Mouse (Mus musculus) left cerebral cortex, postnatal 25 days (tissue): Measurements from ENCODE around the gene Ndufaf2. TPM values are rescaled to one million over a fixed set of nuclear protein-coding genes. Genes with fewer than 3 reads are reported as not detected.

Experiments
- DNase-seq, 2 experiments: peaks; one replicate each; pipeline ENCODE4 v3.0.0; 2022; ENCODE audit warnings: low spot score in 2 of 2, mixed read lengths in 1 of 2
- intact Hi-C: fragments of 180-260 bp; cut with DNase I; formaldehyde crosslinking; loops from one replicate; pipeline ENCODE4 v1.15.1; 2025
- total RNA-seq, 2 experiments: library from RNA; stranded (reverse); gene quantifications; 2 replicates each; pipeline ENCODE4 v1.2.3; 2021

Gene Ndufaf2
- total RNA-seq, 2 experiments from 2014 or later, result 21.8 to 22.2 TPM

DNA sequence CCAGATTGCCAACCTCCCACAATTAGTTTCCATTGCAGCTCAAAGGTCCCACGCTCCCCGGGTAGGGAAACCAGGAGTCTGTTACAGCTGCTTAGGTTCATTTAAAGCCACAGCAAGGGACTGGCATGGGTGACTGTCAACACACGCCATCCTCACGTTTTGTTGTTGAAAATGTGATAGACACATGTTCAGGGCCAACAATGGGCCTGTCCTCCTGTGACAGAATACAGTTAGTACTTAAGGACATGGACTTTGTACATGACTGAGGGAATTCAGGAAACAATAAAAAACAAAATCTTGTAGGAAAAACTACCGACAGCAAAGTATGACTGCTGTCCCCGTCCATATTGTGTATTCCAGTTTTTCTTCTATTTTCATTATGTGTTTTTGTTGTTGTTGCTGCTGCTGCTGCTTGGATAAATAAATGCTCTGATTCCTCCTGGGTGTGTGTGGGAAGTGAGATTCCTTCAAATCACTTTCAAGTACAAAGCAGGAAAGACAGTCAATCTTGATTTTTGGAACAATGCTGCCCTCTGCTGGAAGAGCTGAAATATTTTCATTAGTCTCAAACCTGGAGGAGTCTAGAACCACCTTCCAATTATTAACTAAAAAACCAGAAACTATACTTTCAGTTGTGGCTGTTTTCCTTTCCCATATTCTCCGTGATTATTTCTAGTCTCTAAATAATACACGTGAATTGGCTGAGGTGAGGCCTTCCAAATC lies 5.6 kb downstream of the Ndufaf2 start:
- intact Hi-C loops, result loop anchor here (1.0 to 10.0 kb wide), 6 partner anchors 108 to 971 kb away; partner anchors contain the start of gene Smim15
- peak; percentile 47 to 63 for DNase-seq

DNA sequence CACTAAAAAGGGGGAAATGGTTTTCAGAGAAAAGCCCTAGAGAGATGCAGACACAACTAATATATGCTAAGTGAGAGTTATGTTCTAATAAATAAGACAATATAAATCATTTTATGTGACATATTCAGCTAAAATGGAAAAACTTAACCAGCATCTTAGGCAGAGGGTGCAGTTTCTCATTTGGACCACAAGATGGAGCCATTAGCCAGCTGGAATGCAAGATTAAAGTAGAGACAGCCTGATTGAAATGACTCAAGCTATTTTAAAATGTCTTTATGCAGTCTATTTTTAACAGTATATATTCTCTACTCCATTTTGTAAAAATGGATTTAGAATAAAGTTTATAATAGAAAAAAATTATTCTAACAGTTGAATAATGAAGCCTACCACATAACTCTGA lies 6.6 kb downstream of the Ndufaf2 start:
- no peak for DNase-seq
- intact Hi-C loops, result loop anchor here (1.0 to 10.0 kb wide), 6 partner anchors 107 to 969 kb away; partner anchors contain the start of gene Smim15

DNA sequence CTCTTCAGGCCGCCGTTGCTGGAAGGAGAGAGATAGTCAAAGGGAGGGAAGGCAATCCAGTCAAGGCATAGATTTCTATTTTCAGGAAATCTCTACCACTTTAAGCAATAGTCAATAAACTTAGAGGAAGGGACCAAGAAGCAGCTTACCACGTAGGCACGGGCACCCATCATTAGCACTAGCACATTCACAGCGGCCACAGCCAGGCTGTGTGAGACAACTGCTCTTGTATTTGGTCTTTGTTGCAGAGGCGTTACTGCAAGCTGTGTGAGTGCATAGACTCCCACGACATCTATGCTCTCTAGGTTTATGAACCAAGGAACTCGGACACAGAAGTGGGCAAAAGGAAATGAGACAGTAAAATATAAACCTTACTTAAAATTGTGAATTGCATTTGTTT lies 14.3 kb downstream of the Ndufaf2 start:
- no peak for DNase-seq
- intact Hi-C loops, result no loop called here

DNA sequence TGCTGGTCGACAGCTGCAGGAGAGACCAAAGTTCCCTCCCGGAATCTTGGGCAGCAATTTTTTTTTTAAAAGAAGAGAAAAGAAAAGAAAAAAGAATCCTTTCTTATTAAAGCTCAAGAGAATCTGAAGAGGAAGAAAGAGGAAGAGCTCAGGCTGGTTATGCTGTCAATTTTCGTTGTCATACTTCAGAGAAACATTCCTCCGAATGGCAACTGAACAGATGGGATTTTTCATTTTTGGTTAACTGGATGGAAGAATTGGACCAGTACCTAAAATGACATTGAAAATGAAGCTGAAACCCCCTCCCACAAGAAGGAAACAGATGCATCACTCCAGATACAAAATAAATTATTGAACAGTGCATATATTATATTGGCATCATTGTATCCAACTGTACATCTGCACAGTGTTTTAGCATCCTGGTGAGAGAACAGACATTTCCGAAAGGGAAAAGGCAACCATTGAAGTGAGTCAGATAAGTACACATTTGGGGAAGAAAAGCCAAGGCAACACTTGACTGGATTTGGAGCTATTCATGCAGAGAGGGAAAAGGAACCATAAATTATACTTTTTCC lies 19.9 kb downstream of the Ndufaf2 start:
- DNase-seq, result peak in 1 of 2 experiments; percentile 41

DNA sequence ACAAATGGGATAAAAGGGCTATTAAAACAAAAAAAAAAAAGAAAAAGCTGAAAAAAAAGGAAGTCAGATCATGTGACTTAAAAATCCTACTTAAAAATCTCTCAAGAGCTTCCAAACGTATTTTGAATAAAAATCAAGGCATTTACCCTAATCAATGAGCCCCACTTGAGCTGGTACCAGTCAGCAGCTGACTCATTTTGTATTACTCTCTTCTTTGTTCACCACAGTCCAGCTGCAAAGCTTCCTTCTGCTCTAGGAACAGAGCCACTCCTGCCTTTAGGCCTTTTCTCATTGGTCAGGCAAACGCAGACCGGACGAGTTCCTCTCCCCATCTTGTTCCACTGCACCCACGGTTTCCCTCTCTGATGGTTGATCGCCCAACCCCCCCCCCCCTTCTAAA lies 22.8 kb downstream of the Ndufaf2 start:
- intact Hi-C loops, result no loop called here

More for the DNA sequence above, 19.9 kb downstream of the Ndufaf2 start:
- intact Hi-C loops, result no loop called here

DNA sequence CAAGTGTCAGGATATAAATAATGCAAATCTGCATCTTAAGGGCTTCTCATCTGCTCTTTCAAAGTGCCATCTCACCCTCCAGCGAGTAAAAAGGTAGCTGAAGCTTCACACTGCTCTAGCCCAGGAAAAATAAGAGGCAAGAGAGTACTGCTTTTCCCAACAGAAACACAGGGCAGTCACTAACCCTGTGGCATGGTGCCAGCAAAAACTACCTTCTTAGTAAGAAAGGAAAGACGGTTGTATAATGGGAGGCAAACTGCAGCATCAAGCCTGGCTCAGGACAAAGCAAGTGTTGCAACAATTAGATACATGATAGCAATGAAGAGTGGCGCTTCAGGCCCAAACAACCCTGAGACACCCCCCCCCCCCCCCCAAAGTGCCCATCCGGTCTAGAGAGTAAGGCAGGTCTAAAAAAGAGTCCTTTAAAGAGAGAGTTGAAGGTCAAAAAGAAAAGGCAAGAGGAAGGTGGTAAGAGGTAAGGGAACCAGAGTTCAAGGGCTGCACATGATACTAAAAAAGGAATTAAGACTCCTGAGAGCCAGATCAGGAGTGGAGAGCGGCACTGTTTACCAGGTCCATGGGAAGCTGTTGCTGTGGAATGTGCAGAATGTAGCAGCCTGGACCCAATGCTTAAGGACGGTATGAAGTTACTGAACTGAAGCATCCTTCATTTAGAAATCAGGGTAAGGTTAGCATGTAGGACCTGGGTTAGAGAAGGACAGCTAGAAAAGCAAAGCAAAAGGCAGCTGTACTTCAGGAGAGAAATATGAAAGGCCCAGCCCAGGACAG lies 26.2 kb downstream of the Ndufaf2 start:
- no peak for DNase-seq
- intact Hi-C loops, result no loop called here

More for the DNA sequence above, 22.8 kb downstream of the Ndufaf2 start:
- no peak for DNase-seq

DNA sequence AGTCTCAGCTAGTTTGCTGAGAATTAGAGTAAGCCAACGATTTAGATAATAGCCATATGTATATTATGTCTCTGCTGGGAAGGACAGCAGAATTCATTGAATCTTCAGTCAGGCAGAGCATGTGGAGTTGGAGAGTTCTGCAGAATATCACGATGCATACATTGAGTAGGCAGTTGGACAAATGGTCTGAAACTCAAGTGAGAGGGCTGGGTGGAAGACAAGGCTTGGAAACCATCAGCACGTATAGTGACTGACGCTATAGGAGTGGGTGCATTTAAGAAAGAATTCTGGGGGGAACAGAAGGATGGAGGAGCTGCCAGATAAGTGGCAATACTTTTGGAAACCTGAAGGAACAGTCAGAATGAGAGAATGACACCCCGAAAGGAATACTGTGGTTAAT lies 27.7 kb downstream of the Ndufaf2 start:
- peak; percentile 30 to 90 for DNase-seq
- intact Hi-C loops, result no loop called here

DNA sequence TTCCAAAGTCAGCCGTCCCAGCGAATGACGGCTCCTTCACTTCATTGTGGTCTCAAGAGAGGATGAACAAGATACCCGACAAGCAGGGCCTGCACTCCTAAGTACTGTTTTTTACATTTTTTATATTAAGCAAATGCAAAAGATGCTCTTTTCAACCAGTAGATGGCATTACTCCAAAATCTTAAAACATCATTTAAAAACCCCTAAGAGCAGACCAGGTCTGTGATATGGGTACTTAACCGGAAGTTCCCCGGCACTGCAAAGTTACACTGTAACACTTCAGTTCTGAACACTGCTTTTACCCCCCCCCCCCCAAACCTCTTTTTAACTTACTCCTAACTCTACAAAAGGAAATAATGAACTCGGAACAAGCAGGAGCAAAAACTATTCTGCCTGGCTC lies 29.4 kb downstream of the Ndufaf2 start:
- no peak for DNase-seq
- intact Hi-C loops, result no loop called here

DNA sequence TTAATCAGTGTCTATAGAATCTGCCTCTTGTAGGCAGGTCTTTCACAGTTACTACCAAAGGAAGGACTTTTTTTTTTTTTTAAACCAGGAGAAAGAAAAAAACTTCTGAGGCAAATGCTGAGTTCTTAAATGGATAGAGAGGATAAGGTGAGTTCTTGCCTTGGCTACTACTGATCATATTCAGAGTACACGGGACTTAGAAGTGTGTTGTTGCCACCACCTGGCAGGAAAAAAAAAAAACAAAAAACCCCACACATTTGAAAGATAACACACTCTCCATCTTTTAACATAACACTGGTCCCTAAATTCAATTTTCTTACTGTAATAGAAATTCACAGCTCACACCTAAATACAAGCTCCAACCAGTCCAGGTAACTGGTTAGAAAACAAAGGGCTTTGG lies 30.5 kb downstream of the Ndufaf2 start:
- intact Hi-C loops, result no loop called here
- no peak for DNase-seq

DNA sequence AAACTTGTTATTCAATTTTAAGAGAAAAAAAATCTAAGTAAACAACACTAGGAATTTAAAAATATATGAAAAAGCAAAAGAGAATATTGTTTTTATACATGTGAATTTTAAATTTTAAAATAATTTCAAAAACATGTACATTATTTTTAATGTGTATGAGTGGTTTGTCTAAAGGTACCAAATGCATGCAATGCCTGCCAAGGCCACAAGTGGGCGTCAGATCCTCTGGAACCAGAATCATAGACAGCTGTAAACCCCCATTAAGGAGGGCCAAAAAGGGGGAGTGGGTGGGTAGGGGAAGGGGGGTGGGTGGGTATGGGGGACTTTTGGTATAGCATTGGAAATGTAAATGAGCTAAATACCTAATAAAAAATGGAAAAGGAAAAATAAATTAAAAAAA lies 31.3 kb downstream of the Ndufaf2 start:
- intact Hi-C loops, result no loop called here
- DNase-seq, result no peak

DNA sequence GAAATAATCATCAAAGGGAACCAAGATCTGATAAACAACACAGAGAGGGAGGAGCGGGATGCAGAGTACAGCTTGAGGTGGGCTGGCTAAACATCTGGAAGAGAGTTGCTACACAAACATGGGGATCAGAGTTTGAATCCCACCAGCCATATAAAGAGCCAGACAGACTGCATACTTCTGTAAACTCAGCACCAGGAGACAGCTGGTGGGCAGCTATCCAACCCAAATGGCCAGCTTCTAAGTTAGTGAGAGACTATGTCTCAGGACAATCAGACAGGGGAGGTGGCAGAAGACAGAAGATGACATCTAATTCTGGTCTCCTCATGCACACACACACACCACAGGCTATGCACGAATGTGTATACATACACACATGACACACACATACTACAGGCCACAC lies 32.2 kb downstream of the Ndufaf2 start:
- intact Hi-C loops, result no loop called here
- no peak for DNase-seq

DNA sequence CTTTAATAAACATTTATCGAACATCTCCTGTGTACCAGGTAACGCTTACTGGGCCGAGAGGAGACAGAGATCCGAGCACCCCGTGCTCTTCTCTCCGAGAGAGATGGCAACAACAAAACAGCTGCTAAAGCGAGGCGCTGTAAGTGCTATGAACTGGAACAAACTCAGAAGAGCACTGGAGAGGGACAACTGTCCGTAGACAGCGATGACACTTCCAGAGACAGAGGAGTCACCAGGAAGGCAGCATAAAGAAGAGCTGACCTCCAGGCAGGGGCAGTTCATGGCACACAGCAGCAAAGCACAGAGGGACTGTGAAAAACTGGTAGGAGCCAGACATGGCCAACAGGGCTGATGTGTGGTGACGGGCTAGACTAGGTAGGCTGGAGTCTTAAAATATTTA lies 34.3 kb downstream of the Ndufaf2 start:
- intact Hi-C loops, result no loop called here
- no peak for DNase-seq

DNA sequence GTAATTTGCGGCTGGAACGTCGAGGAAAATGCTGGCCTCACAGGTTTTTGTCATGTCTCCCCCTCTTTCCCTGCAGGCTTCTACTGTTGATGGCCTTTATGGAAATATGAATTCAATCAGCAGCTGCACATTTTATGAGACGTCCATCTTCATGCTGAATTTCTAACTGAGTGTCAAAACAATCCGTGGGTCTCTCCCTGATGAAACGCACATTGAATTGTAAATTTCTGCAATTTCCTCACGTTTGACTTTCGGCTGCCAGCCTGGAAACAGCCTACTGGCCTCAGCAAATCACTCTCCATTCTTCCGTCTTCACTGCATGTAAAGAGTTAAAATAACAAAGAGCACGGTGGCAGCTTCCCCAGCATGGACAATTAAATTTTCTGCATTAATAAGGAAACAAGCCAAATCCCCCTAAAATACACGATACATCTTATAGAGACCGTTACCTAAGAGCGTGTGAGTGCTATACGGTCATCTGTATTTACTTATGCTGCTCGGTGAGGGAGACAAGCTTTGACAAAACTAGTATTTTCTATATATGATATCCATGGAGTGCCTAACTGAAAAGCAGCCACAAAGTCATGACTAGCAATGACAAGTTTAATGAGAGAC lies 35.2 kb downstream of the Ndufaf2 start:
- intact Hi-C loops, result no loop called here
- DNase-seq, result no peak

DNA sequence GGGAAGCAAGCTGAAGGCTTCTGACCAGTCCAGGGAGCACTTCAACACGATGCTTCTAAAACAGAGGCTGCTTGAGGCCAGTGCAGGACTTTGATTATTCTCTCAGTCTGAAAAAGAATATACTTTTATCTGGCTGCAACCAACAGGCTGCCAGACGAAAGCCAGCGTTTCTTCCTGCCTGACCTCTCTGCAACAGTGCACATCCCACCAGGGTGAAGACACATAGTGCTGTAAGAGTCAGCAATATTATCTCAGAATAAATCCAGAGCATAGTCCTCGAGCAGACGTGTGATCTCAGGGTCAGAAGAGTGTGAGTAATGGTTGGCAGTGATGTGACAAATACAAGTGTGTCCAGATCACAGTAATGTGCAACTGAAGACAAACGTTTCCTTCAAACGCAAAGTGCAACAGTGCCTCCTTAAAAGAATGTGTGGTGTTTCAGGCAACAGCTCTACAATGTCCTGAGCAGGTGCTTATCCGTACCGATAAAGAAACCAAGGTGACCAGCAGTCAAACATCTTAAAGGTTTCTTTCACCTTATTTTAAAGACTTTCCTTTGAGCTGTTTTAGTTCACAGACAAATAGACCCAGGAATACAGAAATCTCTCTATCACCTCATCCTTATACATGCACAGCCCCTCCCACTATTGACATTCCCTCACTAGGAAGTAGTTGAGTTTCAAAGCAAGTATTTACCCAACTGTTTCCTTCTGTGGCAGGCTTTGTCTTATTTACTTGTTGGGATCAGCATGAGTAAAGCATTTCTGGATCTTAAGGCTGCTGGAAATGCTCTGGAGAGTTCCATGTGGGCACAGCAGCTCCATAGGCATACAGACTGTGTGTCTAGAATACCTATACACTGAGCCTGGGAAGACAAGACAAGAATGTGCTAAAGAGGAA lies 38.8 kb downstream of the Ndufaf2 start:
- DNase-seq, result no peak
- intact Hi-C loops, result no loop called here

DNA sequence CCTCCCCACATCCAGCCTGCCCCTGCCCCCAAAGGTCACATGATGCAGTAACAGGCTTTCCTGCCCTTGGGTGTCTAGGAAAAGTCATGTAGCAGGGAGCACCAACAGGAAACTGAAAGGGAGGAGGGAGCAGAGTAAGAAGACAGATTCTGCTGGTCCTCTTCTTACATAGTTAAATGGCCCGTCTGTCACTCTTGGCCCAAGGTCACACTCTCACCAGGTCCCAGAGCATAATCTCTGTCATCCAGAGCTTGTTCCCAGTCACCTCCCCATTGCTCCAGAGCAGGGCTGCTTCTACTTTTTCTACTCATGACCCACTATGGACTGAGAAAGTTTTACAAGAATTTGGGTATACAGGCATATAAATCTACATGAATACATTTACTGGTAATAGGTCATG lies 40.2 kb downstream of the Ndufaf2 start:
- intact Hi-C loops, result no loop called here

DNA sequence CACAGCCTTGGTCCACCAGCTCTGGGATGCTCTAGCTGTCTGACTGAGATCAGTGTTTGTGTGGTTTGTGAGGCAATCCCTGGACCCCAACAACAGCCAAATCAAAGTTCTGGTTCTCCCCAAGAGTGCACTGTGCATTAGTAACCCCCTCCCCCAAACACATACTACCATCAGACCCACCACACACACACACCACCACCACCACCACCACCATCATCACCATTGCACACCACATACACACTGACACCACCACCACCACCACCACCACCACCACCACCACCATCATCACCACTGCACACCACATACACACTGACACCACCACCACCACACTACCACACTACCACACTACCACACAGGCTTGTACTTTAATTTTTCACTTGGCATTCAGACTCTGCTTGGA lies 40.8 kb downstream of the Ndufaf2 start:
- DNase-seq, result no peak
- intact Hi-C loops, result no loop called here

More for the DNA sequence above, 40.2 kb downstream of the Ndufaf2 start:
- no peak for DNase-seq

DNA sequence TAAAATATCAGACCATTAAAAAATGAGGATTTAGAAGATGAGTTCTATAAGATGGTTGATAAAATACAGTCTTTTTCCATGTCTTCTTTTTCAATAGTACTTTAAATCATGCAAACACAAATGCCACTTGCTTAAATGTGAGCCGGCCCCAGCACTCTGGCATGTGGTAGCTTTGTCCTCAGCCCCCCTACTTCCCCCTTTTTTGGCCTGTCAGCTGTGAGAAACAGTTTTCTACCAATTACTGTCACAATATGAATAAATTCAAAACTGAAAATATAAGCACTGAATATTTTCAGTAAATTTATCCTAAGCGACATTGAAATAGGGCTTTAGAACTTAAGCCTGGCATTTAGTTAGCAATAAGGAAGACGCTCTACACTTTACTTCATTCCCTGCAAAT lies 44.2 kb downstream of the Ndufaf2 start:
- no peak for DNase-seq
- intact Hi-C loops, result no loop called here

DNA sequence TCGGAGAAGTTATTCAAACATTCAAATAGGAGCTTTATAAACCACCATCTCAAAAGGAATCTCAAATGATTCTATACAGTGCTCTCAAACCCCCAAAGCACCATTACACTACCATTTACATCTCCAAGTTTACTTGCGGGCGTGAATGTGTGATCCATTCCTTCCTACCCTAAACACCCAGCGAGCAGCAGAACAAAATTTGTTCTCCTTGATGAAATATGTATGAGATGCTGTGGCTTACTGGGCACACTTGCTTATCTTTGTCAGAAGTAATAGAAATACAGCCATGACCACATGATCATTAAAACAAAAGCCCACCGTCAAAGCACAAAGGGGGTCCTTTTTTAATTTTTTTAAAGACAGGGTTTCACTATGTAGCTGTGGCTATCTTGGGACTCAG lies 44.9 kb downstream of the Ndufaf2 start:
- intact Hi-C loops, result no loop called here
- DNase-seq, result peak in 1 of 2 experiments; percentile 37

DNA sequence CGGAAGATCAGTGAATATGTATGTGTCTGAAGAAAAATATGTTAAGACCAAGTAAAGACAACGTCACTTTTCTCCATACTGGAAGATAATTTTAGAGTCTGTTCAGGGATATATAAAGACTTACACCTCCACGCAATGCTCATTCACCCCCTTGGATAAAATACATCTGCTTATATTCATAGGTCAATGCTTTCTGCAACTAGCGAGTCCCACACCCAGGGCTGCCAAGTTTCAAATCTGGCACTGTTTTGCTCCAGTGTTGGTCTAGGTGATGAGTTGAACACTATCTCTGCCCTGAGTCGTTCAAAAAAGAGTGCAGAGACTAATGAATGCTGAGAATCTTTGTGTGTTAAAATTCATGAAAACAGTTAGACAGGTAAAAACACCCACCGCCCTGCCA lies 47.5 kb downstream of the Ndufaf2 start:
- intact Hi-C loops, result no loop called here
- peak in 1 of 2 experiments; percentile 57 for DNase-seq
